Mouse (Mus musculus) A20 (cell line): ENCODE measurements around the gene Pnma1.

ENCODE experiments used
- DNase-seq: peaks from one replicate; pipeline ENCODE4 v3.0.0-alpha.2; 2011; ENCODE audit warnings: low read depth, low spot score

Gene Pnma1

GRCm38 (mm10) chr12:84107692-84108091 is 40.6 kb downstream of the Pnma1 start:
- DNase-seq, result peak; percentile 72

GRCm38 (mm10) chr12:84107012-84107411 is 41.3 kb downstream of the Pnma1 start:
- DNase-seq, result no peak

- no peak for DNase-seq
Observed at GRCm38 (mm10) chr12:84101493-84101845, 46.8 kb downstream of the Pnma1 start.

GRCm38 (mm10) chr12:84100604-84101492 is 47.4 kb downstream of the Pnma1 start, which contains the start of gene Acot6:
Gene Acot6, plus strand, starts transcription at chr12:84100654.
- peak; percentile 82 for DNase-seq

- no peak for DNase-seq
Observed at GRCm38 (mm10) chr12:84100071-84100470, 48.2 kb downstream of the Pnma1 start.

- DNase-seq, result no peak
Observed at GRCm38 (mm10) chr12:84099605-84100004, 48.7 kb downstream of the Pnma1 start.
